Mouse (Mus musculus): ENCODE measurements around the gene Qk. TPM values are rescaled to one million over a fixed set of nuclear protein-coding genes. Genes with fewer than 3 reads are reported as not detected.

The Qk gene
- polyA plus RNA-seq, 1 experiment, result 76.0 TPM

- no peaks in the 10 kb centered on the region for H3K4me1 ChIP-seq (ENCODE audit: control insufficient read depth, insufficient read depth, insufficient read length)
- H3K36me3 ChIP-seq (ENCODE audit: control insufficient read depth, insufficient read depth, low read length), result no peaks in the 10 kb centered on the region
- 73% methylated on average over 9 of the region's 9 CpGs for WGBS
- TF ChIP-seq CTCF (IDR thresholded peaks at IDR 0.05; ENCODE audit: extremely low read depth, insufficient read depth, insufficient read length, insufficient replicate concordance), result no peak
- no peak for TF ChIP-seq POLR2A (IDR thresholded peaks at IDR 0.05; ENCODE audit: low read depth, low read length)
- no peak overlapping the region for H3K27ac ChIP-seq (ENCODE audit: insufficient read depth, low read length)
- no peaks in the 10 kb centered on the region for H3K27me3 ChIP-seq (ENCODE audit: control insufficient read depth, insufficient read depth, low read length)
- no peak for DNase-seq (ENCODE audit: low read depth in 1 of 2, low spot score in 2 of 2)
- no peak overlapping the region for H3K4me3 ChIP-seq (ENCODE audit: extremely low read depth, insufficient read depth, insufficient read length)
These were observed 9.0 kb upstream of the Qk start for GRCm38 (mm10) chr17:10328544-10329100.

- Histone ChIP-seq H3K36me3 (ENCODE audit: control insufficient read depth, insufficient read depth, low read length) (no peaks in the 10 kb centered on the region), H3K27ac (ENCODE audit: insufficient read depth, low read length) (no peak overlapping the region), H3K4me3 (ENCODE audit: extremely low read depth, insufficient read depth, insufficient read length) (no peak overlapping the region), H3K4me1 (ENCODE audit: control insufficient read depth, insufficient read depth, insufficient read length) (no peaks in the 10 kb centered on the region), H3K27me3 (ENCODE audit: control insufficient read depth, insufficient read depth, low read length) (no peaks in the 10 kb centered on the region)
- 93% methylated on average over 5 of the region's 5 CpGs for WGBS
- TF ChIP-seq POLR2A (IDR thresholded peaks at IDR 0.05; ENCODE audit: low read depth, low read length) (no peak), CTCF (IDR thresholded peaks at IDR 0.05; ENCODE audit: extremely low read depth, insufficient read depth, insufficient read length, insufficient replicate concordance) (no peak)
- DNase-seq (ENCODE audit: low read depth in 1 of 2, low spot score in 2 of 2), result no peak
These were observed 8.0 kb upstream of the Qk start for GRCm38 (mm10) chr17:10327584-10328210.

- 51% methylated on average over 3 of the region's 3 CpGs for WGBS
- DNase-seq (ENCODE audit: low read depth in 1 of 2, low spot score in 2 of 2), result no peak
- Histone ChIP-seq H3K27ac (ENCODE audit: insufficient read depth, low read length) (no peak overlapping the region), H3K27me3 (ENCODE audit: control insufficient read depth, insufficient read depth, low read length) (no peaks in the 10 kb centered on the region), H3K36me3 (ENCODE audit: control insufficient read depth, insufficient read depth, low read length) (no peaks in the 10 kb centered on the region), H3K4me3 (ENCODE audit: extremely low read depth, insufficient read depth, insufficient read length) (no peak overlapping the region), H3K4me1 (ENCODE audit: control insufficient read depth, insufficient read depth, insufficient read length) (no peaks in the 10 kb centered on the region)
- TF ChIP-seq POLR2A (IDR thresholded peaks at IDR 0.05; ENCODE audit: low read depth, low read length), result no peak
- TF ChIP-seq CTCF (IDR thresholded peaks at IDR 0.05; ENCODE audit: extremely low read depth, insufficient read depth, insufficient read length, insufficient replicate concordance), result no peak
These were observed 7.0 kb upstream of the Qk start for GRCm38 (mm10) chr17:10326596-10327045.

- TF ChIP-seq CTCF (IDR thresholded peaks at IDR 0.05; ENCODE audit: extremely low read depth, insufficient read depth, insufficient read length, insufficient replicate concordance) (no peak), POLR2A (IDR thresholded peaks at IDR 0.05; ENCODE audit: low read depth, low read length) (no peak)
- WGBS, result 92% methylated on average over 4 of the region's 4 CpGs
- Histone ChIP-seq H3K27ac (ENCODE audit: insufficient read depth, low read length) (no peak overlapping the region), H3K4me3 (ENCODE audit: extremely low read depth, insufficient read depth, insufficient read length) (no peak overlapping the region), H3K36me3 (ENCODE audit: control insufficient read depth, insufficient read depth, low read length) (no peaks in the 10 kb centered on the region), H3K27me3 (ENCODE audit: control insufficient read depth, insufficient read depth, low read length) (no peaks in the 10 kb centered on the region), H3K4me1 (ENCODE audit: control insufficient read depth, insufficient read depth, insufficient read length) (no peaks in the 10 kb centered on the region; the same call in 1 of the 2 replicates)
- DNase-seq (ENCODE audit: low read depth in 1 of 2, low spot score in 2 of 2), result no peak
These were observed 6.3 kb upstream of the Qk start for GRCm38 (mm10) chr17:10325921-10326320.

GRCm38 (mm10) chr17:10321754-10322153 lies 2.1 kb upstream of the Qk start:
- DNase-seq (ENCODE audit: low read depth in 1 of 2, low spot score in 2 of 2), result no peak
- TF ChIP-seq CTCF (IDR thresholded peaks at IDR 0.05; ENCODE audit: extremely low read depth, insufficient read depth, insufficient read length, insufficient replicate concordance), result no peak
- TF ChIP-seq POLR2A (IDR thresholded peaks at IDR 0.05; ENCODE audit: low read depth, low read length), result no peak
- Histone ChIP-seq H3K4me1 (ENCODE audit: control insufficient read depth, insufficient read depth, insufficient read length) (no peaks in the 10 kb centered on the region; the same call in 1 of the 2 replicates), H3K27me3 (ENCODE audit: control insufficient read depth, insufficient read depth, low read length) (no peaks in the 10 kb centered on the region), H3K4me3 (ENCODE audit: extremely low read depth, insufficient read depth, insufficient read length) (no peak overlapping the region), H3K27ac (ENCODE audit: insufficient read depth, low read length) (no peak overlapping the region), H3K36me3 (ENCODE audit: control insufficient read depth, insufficient read depth, low read length) (no peaks in the 10 kb centered on the region)
- 90% methylated on average over 4 of the region's 4 CpGs for WGBS

GRCm38 (mm10) chr17:10321092-10321491 lies 1.4 kb upstream of the Qk start:
- H3K4me3 ChIP-seq (ENCODE audit: extremely low read depth, insufficient read depth, insufficient read length), result no peak overlapping the region
- no peaks in the 10 kb centered on the region for H3K36me3 ChIP-seq (ENCODE audit: control insufficient read depth, insufficient read depth, low read length)
- no peaks in the 10 kb centered on the region; the same call in 1 of the 2 replicates for H3K4me1 ChIP-seq (ENCODE audit: control insufficient read depth, insufficient read depth, insufficient read length)
- no peaks in the 10 kb centered on the region for H3K27me3 ChIP-seq (ENCODE audit: control insufficient read depth, insufficient read depth, low read length)
- 59% methylated on average over 1 of the region's 1 CpGs for WGBS
- no peak overlapping the region for H3K27ac ChIP-seq (ENCODE audit: insufficient read depth, low read length)
- TF ChIP-seq POLR2A (IDR thresholded peaks at IDR 0.05; ENCODE audit: low read depth, low read length) (no peak), CTCF (IDR thresholded peaks at IDR 0.05; ENCODE audit: extremely low read depth, insufficient read depth, insufficient read length, insufficient replicate concordance) (no peak)
- no peak for DNase-seq (ENCODE audit: low read depth in 1 of 2, low spot score in 2 of 2)

GRCm38 (mm10) chr17:10320456-10320790 lies 769 bp upstream of the Qk start:
- no peak for DNase-seq (ENCODE audit: low read depth in 1 of 2, low spot score in 2 of 2)
- Histone ChIP-seq H3K27me3 (ENCODE audit: control insufficient read depth, insufficient read depth, low read length) (no peaks in the 10 kb centered on the region), H3K27ac (ENCODE audit: insufficient read depth, low read length) (peak overlapping the region; percentile 96; the same call in 1 of the 2 replicates), H3K4me1 (ENCODE audit: control insufficient read depth, insufficient read depth, insufficient read length) (no peaks in the 10 kb centered on the region; the same call in 1 of the 2 replicates), H3K36me3 (ENCODE audit: control insufficient read depth, insufficient read depth, low read length) (no peaks in the 10 kb centered on the region), H3K4me3 (ENCODE audit: extremely low read depth, insufficient read depth, insufficient read length) (peak overlapping the region; percentile 78)
- 24% methylated on average over 10 of the region's 10 CpGs for WGBS
- TF ChIP-seq CTCF (IDR thresholded peaks at IDR 0.05; ENCODE audit: extremely low read depth, insufficient read depth, insufficient read length, insufficient replicate concordance) (no peak), POLR2A (IDR thresholded peaks at IDR 0.05; ENCODE audit: low read depth, low read length) (no peak)

Measured in spleen, adult 2 months (tissue).